Mouse (Mus musculus) forebrain, embryonic 16.5 days (tissue): ENCODE results near the gene Clip2. TPM values are rescaled to one million over a fixed set of nuclear protein-coding genes. Genes with fewer than 3 reads are reported as not detected.

Experiments used
- ATAC-seq: fragments of 200-750 bp; cut with Nextera tagmentation; 2 replicates; pipeline ENCODE4 v1.8.0; 2017; ENCODE audit warnings: mild to moderate bottlenecking, moderate library complexity
- H3K27ac ChIP-seq: fragments of 300-500 bp; sonication (generic); 2 replicates; pipeline ENCODE4 v1.5.1; 2014; ENCODE audit warnings: low read length, control low read depth
- H3K27me3 ChIP-seq: fragments of 300-500 bp; sonication (generic); replicated peaks from 2 replicates; pipeline ENCODE4 v1.6.1; 2014; ENCODE audit warnings: low read length; ENCODE audit not compliant: control insufficient read depth, insufficient read depth
- H3K36me3 ChIP-seq: fragments of 300-500 bp; sonication (generic); 2 replicates; pipeline ENCODE4 v1.6.1; 2014; ENCODE audit not compliant: control insufficient read depth, insufficient read depth
- H3K4me1 ChIP-seq: fragments of 300-500 bp; sonication (generic); replicated peaks from 2 replicates; pipeline ENCODE4 v1.6.1; 2014; ENCODE audit warnings: low read length; ENCODE audit not compliant: control insufficient read depth, insufficient read depth
- H3K4me2 ChIP-seq: fragments of 300-500 bp; sonication (generic); 2 replicates; pipeline ENCODE4 v1.6.1; 2014; ENCODE audit warnings: mild to moderate bottlenecking, low read length, control low read depth
- H3K4me3 ChIP-seq: fragments of 300-500 bp; sonication (generic); replicated peaks from 2 replicates; pipeline ENCODE4 v1.5.1; 2014; ENCODE audit warnings: mild to moderate bottlenecking, low read length, control low read depth
- H3K9ac ChIP-seq: fragments of 300-500 bp; sonication (generic); replicated peaks from 2 replicates; pipeline ENCODE4 v1.6.1; 2014; ENCODE audit warnings: low read depth, low read length, control low read depth
- H3K9me3 ChIP-seq: fragments of 300-500 bp; sonication (generic); 2 replicates; pipeline ENCODE4 v1.6.1; 2016; ENCODE audit warnings: low read length; ENCODE audit not compliant: control insufficient read depth
- WGBS: fragments of 180-500 bp; shearing (Covaris S2); extraction: QIAGEN DNeasy Blood & Tissue Kit; methylation state at CpG from one replicate; pipeline ENCODE4 v1.1.7; 2014; 5-methylcytosine and 5-hydroxymethylcytosine counted together
- polyA plus RNA-seq: library from polyadenylated mRNA; unstranded; fragments of >200 nt; fragmentation: Nextera tagmentation; extraction: Ambion mirVana; gene quantifications from 2 replicates; pipeline ENCODE4 v1.2.1, GENCODE M21; 2015

Clip2 gene
- polyA plus RNA-seq, 1 experiment from 2014 or later = 16.6 TPM

DNA sequence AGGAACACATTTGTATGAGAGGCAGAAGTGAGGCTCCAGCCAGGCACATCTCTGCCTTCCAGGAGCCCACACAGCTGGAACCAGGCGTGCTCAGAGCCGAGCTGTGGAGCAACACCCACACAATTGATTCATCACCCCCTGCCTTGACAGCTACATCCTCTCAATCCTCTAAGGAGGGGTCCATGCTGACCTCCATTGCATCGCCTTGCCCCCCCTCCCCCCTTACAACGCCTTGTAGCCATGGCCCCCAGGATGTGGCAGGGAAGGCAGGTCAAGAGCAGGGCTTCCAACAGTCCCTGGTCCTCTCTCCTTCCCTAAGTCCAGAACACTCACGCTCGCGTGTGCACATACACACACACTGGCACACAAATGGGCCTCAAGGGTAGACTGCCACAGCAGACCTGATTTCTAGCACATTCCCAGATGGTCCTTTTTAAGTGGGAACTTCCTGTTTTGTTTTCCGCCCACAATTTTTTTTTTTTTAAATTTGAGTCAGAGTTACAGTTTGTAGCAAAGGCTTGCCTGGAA, 16.8 kb upstream of the Clip2 start:
- no peak overlapping the region for H3K4me2 ChIP-seq
- H3K27ac ChIP-seq = no peak overlapping the region
- 60% methylated on average over 8 of the region's 8 CpGs for WGBS
- no peaks in the 10 kb centered on the region for H3K27me3 ChIP-seq
- no peak overlapping the region for H3K4me3 ChIP-seq
- H3K9me3 ChIP-seq = no peaks in the 10 kb centered on the region
- H3K36me3 ChIP-seq = no peaks in the 10 kb centered on the region
- H3K9ac ChIP-seq = no peak overlapping the region
- ATAC-seq = no peak
- peaks cover 9% of the 10 kb centered on the region for H3K4me1 ChIP-seq

DNA sequence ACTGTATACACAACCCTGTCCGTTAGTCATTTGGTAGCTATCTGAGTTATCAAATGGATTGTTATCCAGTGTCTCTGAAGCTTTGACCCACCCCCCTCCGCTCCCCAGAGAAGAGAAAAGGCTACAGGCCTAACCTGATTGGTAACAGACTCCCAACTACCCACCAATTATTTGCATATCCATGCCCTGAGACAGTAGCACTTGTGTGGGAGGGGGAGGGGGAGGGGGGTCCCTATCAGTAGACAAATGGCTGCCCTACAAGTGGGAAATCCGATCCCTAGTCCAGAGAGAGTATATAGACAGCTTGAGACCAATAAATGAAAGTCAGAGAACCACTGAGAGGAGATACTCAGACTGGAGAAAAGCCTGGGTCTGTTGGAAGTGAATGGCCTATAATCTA, 15.8 kb upstream of the Clip2 start:
- Histone ChIP-seq H3K4me1 (peaks cover 12% of the 10 kb centered on the region), H3K9ac (no peak overlapping the region), H3K4me2 (no peak overlapping the region), H3K27ac (no peak overlapping the region), H3K27me3 (no peaks in the 10 kb centered on the region), H3K9me3 (no peaks in the 10 kb centered on the region), H3K4me3 (no peak overlapping the region), H3K36me3 (no peaks in the 10 kb centered on the region)
- ATAC-seq = no peak
- 64% methylated on average over 3 of the region's 3 CpGs for WGBS

DNA sequence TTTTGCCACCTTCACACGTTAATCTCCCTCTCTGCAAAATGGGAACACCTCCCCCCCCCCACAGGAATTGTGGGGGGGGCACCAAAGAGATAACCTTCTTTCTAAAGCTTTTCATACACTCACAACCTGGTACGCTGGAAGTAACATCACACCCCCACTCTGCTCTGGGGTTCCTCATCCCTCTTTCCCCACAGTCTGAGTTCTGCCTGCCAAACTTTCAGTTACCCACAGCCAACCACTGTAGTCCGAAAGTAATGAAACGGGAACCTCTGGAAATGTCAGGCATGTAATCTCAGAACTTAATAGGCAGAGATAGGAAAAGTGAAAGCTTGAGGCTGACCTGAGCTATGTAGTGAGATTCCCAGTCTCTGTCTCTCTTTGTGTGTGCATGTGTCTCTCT, 15.2 kb upstream of the Clip2 start:
- H3K9me3 ChIP-seq = no peaks in the 10 kb centered on the region
- no peak overlapping the region for H3K27ac ChIP-seq
- H3K4me2 ChIP-seq = no peak overlapping the region
- no peaks in the 10 kb centered on the region for H3K36me3 ChIP-seq
- H3K9ac ChIP-seq = no peak overlapping the region
- peaks cover 12% of the 10 kb centered on the region for H3K4me1 ChIP-seq
- no peaks in the 10 kb centered on the region for H3K27me3 ChIP-seq
- ATAC-seq = no peak
- H3K4me3 ChIP-seq = no peak overlapping the region
- WGBS = 87% methylated on average over 4 of the region's 4 CpGs

DNA sequence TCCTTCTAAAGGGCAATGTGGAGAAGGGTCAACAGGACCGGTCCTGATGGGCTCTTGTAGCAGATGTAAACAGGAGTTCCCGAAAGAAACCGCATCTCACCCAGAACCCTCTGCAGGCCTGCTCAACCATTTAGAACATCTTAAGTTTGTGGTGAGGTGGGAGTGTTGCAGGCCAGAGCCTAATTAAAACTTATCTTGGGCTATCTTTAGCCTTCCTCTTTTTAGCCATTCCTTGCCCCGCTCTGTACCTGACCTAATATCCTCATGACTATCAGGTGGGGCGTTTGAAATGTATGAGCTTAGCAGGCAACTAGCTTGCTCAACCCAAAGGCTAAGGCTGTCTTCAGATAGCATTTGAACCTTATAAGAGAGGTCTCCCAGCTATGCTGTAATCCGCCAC, 13.5 kb upstream of the Clip2 start:
- Histone ChIP-seq H3K27me3 (no peaks in the 10 kb centered on the region), H3K9ac (no peak overlapping the region), H3K27ac (no peak overlapping the region), H3K4me2 (no peak overlapping the region), H3K4me3 (no peak overlapping the region), H3K9me3 (no peaks in the 10 kb centered on the region), H3K36me3 (no peaks in the 10 kb centered on the region), H3K4me1 (peaks cover 5% of the 10 kb centered on the region; the same call in 1 of the 2 replicates)
- WGBS = 95% methylated on average over 6 of the region's 6 CpGs
- ATAC-seq = no peak

DNA sequence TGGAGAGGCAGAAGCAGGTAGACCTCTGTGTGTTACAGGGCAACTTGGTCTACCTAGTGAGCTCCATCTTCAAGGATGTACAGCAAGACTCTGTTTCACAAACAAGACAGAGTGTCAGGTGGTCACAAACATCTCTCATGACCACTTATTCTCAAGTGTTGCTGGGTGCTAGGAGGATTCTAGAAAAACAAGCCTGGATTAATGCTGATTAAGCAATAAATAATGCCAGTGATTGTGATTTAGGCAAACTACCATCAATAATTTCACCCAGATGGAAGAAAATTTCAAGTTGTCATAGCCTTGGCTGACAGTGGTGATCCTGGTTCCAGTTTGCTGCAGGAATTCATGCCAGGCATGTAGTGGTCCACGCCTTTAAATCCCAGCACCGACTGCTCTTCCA, 12.0 kb upstream of the Clip2 start:
- Histone ChIP-seq H3K9me3 (no peaks in the 10 kb centered on the region), H3K27me3 (no peaks in the 10 kb centered on the region), H3K4me2 (no peak overlapping the region), H3K9ac (no peak overlapping the region), H3K4me1 (peaks cover 5% of the 10 kb centered on the region; the same call in 1 of the 2 replicates), H3K36me3 (no peaks in the 10 kb centered on the region), H3K27ac (no peak overlapping the region), H3K4me3 (no peak overlapping the region)
- 89% methylated on average over 2 of the region's 2 CpGs for WGBS
- ATAC-seq = no peak

DNA sequence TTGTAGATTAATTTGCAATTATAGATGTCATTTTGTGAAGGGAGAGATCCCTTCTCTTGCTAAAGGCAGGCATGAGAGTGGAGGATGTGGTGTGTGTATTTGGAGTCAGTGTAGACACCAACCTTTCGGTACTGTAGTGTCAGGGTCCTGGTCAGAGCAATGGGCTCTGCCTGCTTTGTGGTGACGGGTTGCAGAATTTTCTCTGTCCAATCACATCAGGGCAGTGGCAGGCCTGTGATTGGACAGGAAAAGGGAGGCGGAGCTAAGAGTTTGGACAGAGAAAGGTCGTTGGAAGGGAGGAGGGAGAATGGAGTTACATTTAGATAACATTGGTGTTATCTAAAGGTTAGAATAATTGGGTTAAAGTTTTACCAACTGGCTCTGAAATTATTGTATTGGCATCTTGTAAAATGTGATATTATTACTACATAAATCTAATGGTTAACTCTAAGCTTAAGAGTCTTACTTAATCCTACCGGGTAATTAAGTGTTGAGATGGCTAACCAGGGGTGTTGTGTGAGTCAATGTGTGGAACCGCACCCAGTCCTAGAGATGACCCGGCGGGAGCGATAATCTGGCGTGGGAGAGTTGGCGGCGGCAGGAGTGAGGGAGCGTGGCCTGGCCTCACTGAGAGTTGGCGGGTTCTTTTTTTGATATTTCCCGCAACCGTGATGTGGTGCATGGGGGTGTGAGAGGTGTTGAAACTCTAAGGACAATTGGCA, 8.4 kb upstream of the Clip2 start:
- H3K4me1 ChIP-seq = peaks cover 10% of the 10 kb centered on the region
- H3K27ac ChIP-seq = no peak overlapping the region
- no peak overlapping the region for H3K9ac ChIP-seq
- H3K9me3 ChIP-seq = no peaks in the 10 kb centered on the region
- H3K4me2 ChIP-seq = no peak overlapping the region
- WGBS = 84% methylated on average over 16 of the region's 16 CpGs
- H3K27me3 ChIP-seq = no peaks in the 10 kb centered on the region
- H3K36me3 ChIP-seq = no peaks in the 10 kb centered on the region
- ATAC-seq = no peak
- no peak overlapping the region for H3K4me3 ChIP-seq

DNA sequence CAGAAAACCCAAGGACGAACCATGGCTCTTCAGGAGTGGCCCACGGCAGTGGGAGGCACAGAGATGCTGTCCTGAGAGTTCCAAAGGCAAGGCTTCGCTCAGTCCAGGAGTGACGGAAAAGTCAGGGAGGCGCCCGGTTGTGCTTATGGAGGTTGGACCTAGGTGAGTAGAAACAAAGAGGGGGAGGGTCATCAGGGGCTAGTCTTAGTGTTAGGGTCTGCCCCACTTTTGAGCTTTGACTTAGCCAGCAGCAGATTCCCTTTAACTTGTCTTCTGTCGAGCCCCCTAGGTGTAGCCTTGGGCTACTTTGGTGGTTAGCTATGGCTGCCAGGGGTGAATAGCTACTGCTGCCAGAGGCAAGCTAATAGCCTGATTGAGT, 7.8 kb upstream of the Clip2 start, which contains the start of gene Syna:
Gene Syna (minus strand): TSS at position 101 of the 379 bp plus-strand sequence.
- Histone ChIP-seq H3K9me3 (no peaks in the 10 kb centered on the region), H3K27ac (no peak within 1 kb of the TSS), H3K4me3 (no peak within 1 kb of the TSS), H3K4me2 (no peak within 1 kb of the TSS), H3K9ac (no peak within 1 kb of the TSS), H3K4me1 (peaks cover 15% of the 10 kb centered on the region), H3K27me3 (no peaks in the 10 kb centered on the region), H3K36me3 (no peaks in the 10 kb centered on the region)
- no peak for ATAC-seq
- WGBS = 88% methylated on average over 7 of the region's 7 CpGs

DNA sequence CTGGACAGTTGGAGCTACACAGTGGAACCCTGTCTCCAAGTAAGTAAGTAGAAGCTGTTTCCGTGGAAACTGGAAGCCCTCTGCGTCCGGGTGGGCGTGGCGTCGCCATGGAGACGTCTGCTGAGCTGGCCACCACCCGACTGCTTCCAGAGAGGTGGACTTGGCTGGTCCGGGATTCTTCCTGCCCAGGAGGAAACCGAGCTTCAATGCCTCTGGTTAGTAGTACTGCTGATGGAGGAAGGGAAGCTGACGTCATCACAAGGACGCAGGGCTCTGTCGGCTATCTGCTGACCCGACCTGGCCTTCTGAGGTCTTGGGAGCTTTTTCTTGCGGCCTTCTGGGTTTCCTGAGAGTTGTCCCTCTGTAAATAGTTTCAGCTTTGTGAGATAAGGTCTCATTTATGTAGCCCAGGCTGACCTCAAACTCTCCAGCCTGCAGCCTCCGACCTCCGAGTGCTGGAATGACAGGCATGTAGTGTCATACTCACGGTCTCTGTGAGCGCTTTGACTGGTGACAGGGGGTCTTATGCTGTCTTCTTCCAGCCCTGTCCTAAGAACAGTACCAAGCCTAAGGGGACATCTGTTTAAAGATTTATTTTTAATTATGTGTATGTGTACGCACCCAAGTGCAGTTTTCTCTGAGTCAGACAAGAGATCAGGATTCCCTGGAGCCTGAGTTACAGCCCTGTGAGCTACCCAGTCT, 3.4 kb upstream of the Clip2 start:
- ATAC-seq = no peak
- no peak overlapping the region for H3K9ac ChIP-seq
- 13% methylated on average over 20 of the region's 20 CpGs for WGBS
- H3K4me1 ChIP-seq = peaks cover 26% of the 10 kb centered on the region
- no peak overlapping the region for H3K4me3 ChIP-seq
- no peaks in the 10 kb centered on the region for H3K36me3 ChIP-seq
- no peaks in the 10 kb centered on the region for H3K9me3 ChIP-seq
- no peak overlapping the region for H3K27ac ChIP-seq
- peak overlapping the region; percentile 39 for H3K4me2 ChIP-seq
- H3K27me3 ChIP-seq = no peaks in the 10 kb centered on the region

DNA sequence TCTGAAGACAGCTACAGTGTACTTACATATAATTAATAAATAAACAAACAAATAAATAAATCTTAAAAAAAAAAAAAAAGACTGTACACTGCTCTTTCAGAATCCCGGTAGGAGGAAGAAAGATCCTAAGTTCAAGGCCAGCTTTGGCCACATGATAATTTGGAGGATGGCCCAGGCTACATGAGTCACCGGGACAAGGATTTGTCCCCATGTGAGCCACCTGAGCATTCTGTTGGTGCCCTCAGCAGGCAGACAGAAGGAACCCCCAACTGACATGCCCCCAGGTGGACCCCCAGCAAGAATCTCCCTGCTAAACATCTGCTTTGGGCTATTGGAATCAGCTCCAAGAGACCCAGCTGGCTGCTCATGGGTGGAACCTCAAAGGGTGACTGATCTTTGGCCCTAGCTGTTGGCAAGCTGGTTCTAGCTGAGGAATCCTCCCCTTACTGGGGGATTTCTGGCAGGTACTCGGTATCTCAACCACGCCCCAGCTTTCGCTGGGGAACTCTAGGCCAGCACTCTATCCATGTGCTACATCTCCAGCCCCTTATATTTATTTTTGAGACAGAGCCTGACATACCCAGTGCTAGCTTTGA, 1.8 kb upstream of the Clip2 start:
- peaks cover 40% of the 10 kb centered on the region for H3K4me1 ChIP-seq
- no peaks in the 10 kb centered on the region for H3K9me3 ChIP-seq
- no peak overlapping the region for H3K4me2 ChIP-seq
- no peak for ATAC-seq
- WGBS = 86% methylated on average over 5 of the region's 5 CpGs
- H3K9ac ChIP-seq = no peak overlapping the region
- no peak overlapping the region for H3K27ac ChIP-seq
- no peaks in the 10 kb centered on the region for H3K27me3 ChIP-seq
- H3K4me3 ChIP-seq = no peak overlapping the region
- H3K36me3 ChIP-seq = no peaks in the 10 kb centered on the region
